Mouse (Mus musculus) brain, embryonic 14.5 days (tissue): ENCODE data around the gene Dync1li1.

Experiments used
- CTCF ChIP-seq: fragments of 200-500 bp; IDR thresholded peaks from 2 replicates; pipeline ENCODE4 v1.5.1; 2012; ENCODE audit warnings: inconsistent platforms, mild to moderate bottlenecking, moderate library complexity, borderline replicate concordance; ENCODE audit not compliant: insufficient read depth, insufficient read length; ENCODE audit errors: extremely low read depth
- POLR2A ChIP-seq: fragments of 200-500 bp; IDR thresholded peaks from 2 replicates; pipeline ENCODE4 v1.6.1; 2012; ENCODE audit warnings: mild to moderate bottlenecking, inconsistent platforms, borderline replicate concordance; ENCODE audit not compliant: poor library complexity, insufficient read depth, insufficient read length, severe bottlenecking; ENCODE audit errors: extremely low read depth

- no peak for TF ChIP-seq CTCF
- no peak for TF ChIP-seq POLR2A
Observed at GRCm38 (mm10) chr9:114716677-114717331, 28.2 kb downstream of the Dync1li1 start.
